Mouse (Mus musculus) intestine, embryonic 15.5 days (tissue): ENCODE results near the gene Pou1f1. TPM values are rescaled to one million over a fixed set of nuclear protein-coding genes. Genes with fewer than 3 reads are reported as not detected.

Experiments
- ATAC-seq: fragments of 200-750 bp; cut with Nextera tagmentation; 2 replicates; pipeline ENCODE4 v1.8.0; 2017; ENCODE audit warnings: moderate TSS enrichment, moderate library complexity
- H3K27ac ChIP-seq: fragments of 300-500 bp; sonication (generic); 2 replicates; pipeline ENCODE4 v1.5.1; 2015; ENCODE audit warnings: mild to moderate bottlenecking, inconsistent platforms
- H3K27me3 ChIP-seq: fragments of 300-500 bp; sonication (generic); replicated peaks from 2 replicates; pipeline ENCODE4 v1.6.1; 2015; ENCODE audit warnings: inconsistent platforms
- H3K36me3 ChIP-seq: fragments of 300-500 bp; sonication (generic); 2 replicates; pipeline ENCODE4 v1.6.1; 2015; ENCODE audit warnings: inconsistent platforms
- H3K4me1 ChIP-seq: fragments of 300-500 bp; sonication (generic); replicated peaks from 2 replicates; pipeline ENCODE4 v1.6.1; 2015; ENCODE audit warnings: inconsistent platforms
- H3K4me2 ChIP-seq: fragments of 300-500 bp; sonication (generic); replicated peaks from 2 replicates; pipeline ENCODE4 v1.6.1; 2015; ENCODE audit warnings: mild to moderate bottlenecking, inconsistent platforms
- H3K4me3 ChIP-seq: fragments of 300-500 bp; sonication (generic); replicated peaks from 2 replicates; pipeline ENCODE4 v1.5.1; 2015; ENCODE audit warnings: inconsistent platforms
- H3K9ac ChIP-seq: fragments of 300-500 bp; sonication (generic); 2 replicates; pipeline ENCODE4 v1.6.1; 2015; ENCODE audit warnings: inconsistent platforms
- H3K9me3 ChIP-seq: fragments of 300-500 bp; sonication (generic); 2 replicates; pipeline ENCODE4 v1.6.1; 2016; ENCODE audit warnings: inconsistent platforms
- WGBS: fragments of 180-500 bp; shearing (Covaris S2); methylation state at CpG from one replicate; pipeline ENCODE4 v1.1.7; 2015; 5-methylcytosine and 5-hydroxymethylcytosine counted together
- polyA plus RNA-seq: library from polyadenylated mRNA; unstranded; fragments of >200 nt; fragmentation: Nextera tagmentation; extraction: Ambion mirVana; gene quantifications from 2 replicates; pipeline ENCODE4 v1.2.1, GENCODE M21; 2015

Pou1f1 gene
- polyA plus RNA-seq: not detected in 2 replicates

DNA sequence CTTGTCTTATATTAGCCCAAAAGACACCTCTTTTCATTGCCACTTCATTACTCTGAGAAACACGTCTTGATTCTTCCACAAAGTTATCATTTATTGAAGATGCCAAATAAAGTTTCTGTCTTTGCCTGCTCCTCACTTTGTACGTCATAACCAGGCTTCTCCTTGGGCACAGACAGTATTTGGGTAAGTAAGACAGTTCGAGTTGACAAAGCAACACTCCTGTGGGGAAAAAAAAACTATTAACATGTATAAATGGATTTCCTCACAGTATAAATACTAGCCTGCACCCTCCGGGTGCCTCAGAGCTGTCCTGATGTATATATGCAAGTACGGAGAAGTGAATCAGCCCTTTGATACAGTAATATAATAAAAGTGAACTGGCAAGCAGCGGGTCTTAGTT, at the start of gene Pou1f1:
Gene Pou1f1 (plus strand): TSS at position 301 of the 400 bp plus-strand sequence.
- Histone ChIP-seq H3K4me3 (no peak within 1 kb of the TSS), H3K36me3 (no peaks in the 10 kb centered on the region), H3K9me3 (no peaks in the 10 kb centered on the region), H3K27me3 (no peaks in the 10 kb centered on the region), H3K4me2 (no peak within 1 kb of the TSS), H3K9ac (no peak within 1 kb of the TSS), H3K4me1 (no peaks in the 10 kb centered on the region), H3K27ac (no peak within 1 kb of the TSS)
- WGBS: 62% methylated on average over 6 of the region's 6 CpGs
- no peak for ATAC-seq

DNA sequence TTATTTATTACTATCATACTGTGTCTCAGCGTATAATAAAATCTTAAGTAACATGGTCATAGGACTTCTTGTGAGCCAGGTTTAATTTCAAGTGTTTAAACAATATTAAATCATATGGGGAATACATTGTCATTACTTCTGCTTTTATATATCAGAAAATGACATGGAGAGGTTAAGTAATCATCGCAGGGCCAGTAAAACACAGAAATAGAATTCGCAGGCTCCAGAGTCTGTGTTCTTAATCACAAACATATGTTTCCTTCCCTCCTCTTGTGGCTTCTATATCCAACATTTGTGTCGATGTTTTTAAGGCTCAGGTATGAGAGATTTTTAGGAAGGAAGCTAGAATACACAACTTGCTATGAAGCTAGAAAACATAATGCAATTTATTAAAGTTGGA, 49.7 kb upstream of the Pou1f1 start:
- H3K27ac ChIP-seq: no peak overlapping the region
- WGBS: 61% methylated on average over 4 of the region's 4 CpGs
- H3K4me2 ChIP-seq: no peak overlapping the region
- no peak overlapping the region for H3K4me3 ChIP-seq
- no peak for ATAC-seq
- no peaks in the 10 kb centered on the region for H3K9me3 ChIP-seq
- no peak overlapping the region for H3K9ac ChIP-seq
- H3K36me3 ChIP-seq: no peaks in the 10 kb centered on the region
- H3K4me1 ChIP-seq: no peaks in the 10 kb centered on the region
- no peaks in the 10 kb centered on the region for H3K27me3 ChIP-seq

DNA sequence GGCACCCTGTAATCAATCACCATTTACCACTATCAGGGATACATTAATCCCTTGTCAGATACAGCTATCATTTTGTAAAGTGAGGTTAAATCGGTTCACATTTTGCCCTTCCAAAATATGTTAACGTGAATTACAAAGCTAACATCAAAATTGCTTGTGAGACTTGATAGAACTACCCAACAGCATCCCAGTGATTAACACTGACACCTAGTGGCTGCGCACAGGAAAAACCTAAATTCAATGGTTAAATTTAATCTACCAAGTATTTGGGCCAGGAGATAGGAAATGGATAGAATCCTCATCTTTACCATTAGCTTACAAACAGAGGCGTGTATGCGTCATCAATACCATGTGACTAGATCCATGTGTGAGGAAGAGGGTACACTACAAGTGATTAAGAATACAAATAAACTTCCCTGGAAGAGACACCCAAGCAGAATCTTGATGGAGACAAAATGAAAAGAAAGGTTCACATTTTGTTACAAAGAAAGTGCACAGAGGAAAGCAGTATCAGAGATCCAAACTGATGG, 47.8 kb upstream of the Pou1f1 start:
- Histone ChIP-seq H3K4me1 (no peaks in the 10 kb centered on the region), H3K9me3 (no peaks in the 10 kb centered on the region), H3K27me3 (no peaks in the 10 kb centered on the region), H3K4me2 (no peak overlapping the region), H3K36me3 (no peaks in the 10 kb centered on the region), H3K27ac (no peak overlapping the region), H3K9ac (no peak overlapping the region), H3K4me3 (no peak overlapping the region)
- no peak for ATAC-seq
- WGBS: 18% methylated on average over 5 of the region's 5 CpGs

DNA sequence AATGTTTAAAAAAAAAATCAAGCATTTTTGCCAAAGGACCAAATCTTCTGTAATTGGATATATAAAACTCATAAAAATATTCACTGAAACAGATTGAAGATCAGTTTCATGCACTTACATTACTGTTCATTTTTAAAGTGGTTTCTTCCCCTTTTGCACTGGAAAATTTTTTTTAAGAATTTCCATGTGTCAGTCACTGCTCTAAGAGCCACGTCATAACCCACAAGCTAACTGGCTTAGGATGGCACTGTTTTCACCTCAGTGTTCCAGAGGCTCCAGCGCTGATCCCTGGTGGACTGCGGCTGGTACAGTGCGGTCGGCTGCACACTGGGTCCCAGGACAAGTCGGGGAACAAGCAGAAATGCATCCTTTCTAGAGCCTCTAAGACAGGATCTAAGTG, 34.6 kb upstream of the Pou1f1 start:
- no peaks in the 10 kb centered on the region for H3K9me3 ChIP-seq
- H3K27me3 ChIP-seq: no peaks in the 10 kb centered on the region
- no peaks in the 10 kb centered on the region for H3K36me3 ChIP-seq
- no peak overlapping the region for H3K27ac ChIP-seq
- WGBS: 83% methylated on average over 6 of the region's 6 CpGs
- H3K4me3 ChIP-seq: no peak overlapping the region
- no peak overlapping the region for H3K4me2 ChIP-seq
- H3K4me1 ChIP-seq: no peaks in the 10 kb centered on the region
- no peak overlapping the region for H3K9ac ChIP-seq
- no peak for ATAC-seq

DNA sequence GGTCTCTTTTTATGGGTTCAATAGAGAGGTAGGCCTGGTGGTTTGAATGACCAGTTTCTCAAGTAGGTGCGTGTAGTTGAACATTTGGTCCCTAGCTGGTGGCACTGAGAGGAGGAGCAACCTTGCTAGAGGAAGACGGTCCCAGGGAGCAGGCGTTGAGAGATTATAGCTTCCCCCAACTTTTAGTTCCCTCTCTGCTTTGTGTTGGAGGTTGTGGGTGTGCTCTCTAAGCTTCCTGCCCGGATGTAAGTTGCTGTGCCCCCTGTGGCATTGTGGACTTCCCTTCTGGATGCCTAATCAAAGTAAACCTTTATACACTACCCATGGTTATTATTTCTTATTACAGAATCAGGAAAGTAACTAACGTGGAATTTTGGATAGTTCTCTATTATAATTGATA, 24.3 kb upstream of the Pou1f1 start:
- Histone ChIP-seq H3K4me3 (no peak overlapping the region), H3K9ac (no peak overlapping the region), H3K9me3 (no peaks in the 10 kb centered on the region), H3K36me3 (no peaks in the 10 kb centered on the region), H3K27ac (no peak overlapping the region), H3K4me1 (no peaks in the 10 kb centered on the region), H3K4me2 (no peak overlapping the region), H3K27me3 (no peaks in the 10 kb centered on the region)
- ATAC-seq: no peak
- WGBS: 76% methylated on average over 5 of the region's 5 CpGs

DNA sequence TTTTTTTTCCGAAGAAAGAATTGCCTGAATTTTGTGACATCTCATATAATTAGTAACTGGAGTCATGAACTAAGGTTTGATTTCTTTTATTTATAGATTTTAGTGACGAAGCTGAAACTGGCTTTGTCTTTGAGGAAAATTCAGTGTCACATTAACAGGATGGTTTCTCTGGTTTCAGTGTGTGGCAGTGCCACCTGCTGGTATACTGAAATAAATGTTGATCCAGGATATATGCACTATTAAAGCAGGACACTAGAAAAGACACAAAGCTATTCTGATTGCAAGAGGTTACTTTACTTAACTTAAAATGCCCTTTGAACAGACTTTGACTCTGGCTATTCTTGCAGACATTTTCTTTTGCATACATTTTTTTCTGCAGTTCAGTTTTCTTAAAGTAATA, 23.3 kb upstream of the Pou1f1 start:
- H3K9me3 ChIP-seq: no peaks in the 10 kb centered on the region
- H3K27ac ChIP-seq: no peak overlapping the region
- H3K27me3 ChIP-seq: no peaks in the 10 kb centered on the region
- no peak for ATAC-seq
- H3K36me3 ChIP-seq: no peaks in the 10 kb centered on the region
- H3K9ac ChIP-seq: no peak overlapping the region
- H3K4me3 ChIP-seq: no peak overlapping the region
- H3K4me1 ChIP-seq: no peaks in the 10 kb centered on the region
- H3K4me2 ChIP-seq: no peak overlapping the region
- WGBS: 41% methylated on average over 2 of the region's 2 CpGs

DNA sequence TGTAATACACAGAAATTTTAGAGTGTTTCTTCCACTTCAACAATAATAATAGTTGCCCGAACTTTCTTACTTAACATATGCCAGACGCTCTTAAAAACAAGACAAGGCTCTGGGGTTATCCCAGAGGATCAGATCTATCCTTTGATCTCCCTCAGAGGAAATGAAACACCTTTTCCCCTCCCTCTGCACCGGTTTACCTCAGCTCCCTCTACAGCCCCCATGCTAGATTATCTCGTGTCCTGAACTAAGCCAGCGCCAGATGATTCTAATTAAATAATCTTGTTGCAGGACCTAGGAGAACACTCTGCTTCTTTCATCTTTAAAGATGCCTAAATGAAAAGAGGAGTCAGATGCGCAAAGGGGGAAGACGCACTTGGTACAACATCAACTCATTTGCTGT, 6.1 kb upstream of the Pou1f1 start:
- WGBS: 67% methylated on average over 7 of the region's 7 CpGs
- H3K4me2 ChIP-seq: no peak overlapping the region
- no peaks in the 10 kb centered on the region for H3K36me3 ChIP-seq
- H3K27me3 ChIP-seq: no peaks in the 10 kb centered on the region
- H3K9me3 ChIP-seq: no peaks in the 10 kb centered on the region
- ATAC-seq: no peak
- no peaks in the 10 kb centered on the region for H3K4me1 ChIP-seq
- H3K9ac ChIP-seq: no peak overlapping the region
- no peak overlapping the region for H3K27ac ChIP-seq
- no peak overlapping the region for H3K4me3 ChIP-seq

DNA sequence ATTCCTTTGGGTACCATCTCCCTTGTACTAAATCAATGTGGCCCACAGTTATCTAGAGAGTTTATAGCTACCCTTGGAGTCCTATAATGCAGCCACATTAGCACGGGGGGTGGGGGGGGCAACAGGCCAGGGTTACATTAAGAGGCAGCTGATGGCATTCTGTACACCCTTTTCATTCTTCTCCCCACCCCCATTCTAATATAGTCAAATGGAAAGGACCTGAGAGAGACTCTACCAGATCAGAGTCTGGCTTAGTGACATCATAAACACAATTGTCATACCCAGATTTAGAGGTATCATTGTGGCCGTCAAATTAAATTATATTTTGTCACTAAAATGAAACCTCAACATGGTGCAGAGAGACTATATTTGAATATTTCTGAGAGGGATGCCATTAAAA, 5.7 kb downstream of the Pou1f1 start:
- Histone ChIP-seq H3K4me3 (no peak overlapping the region), H3K36me3 (no peaks in the 10 kb centered on the region), H3K4me2 (no peak overlapping the region), H3K27ac (no peak overlapping the region), H3K9ac (no peak overlapping the region), H3K4me1 (no peaks in the 10 kb centered on the region), H3K27me3 (no peaks in the 10 kb centered on the region), H3K9me3 (no peaks in the 10 kb centered on the region)
- 81% methylated on average over 2 of the region's 2 CpGs for WGBS
- ATAC-seq: no peak

DNA sequence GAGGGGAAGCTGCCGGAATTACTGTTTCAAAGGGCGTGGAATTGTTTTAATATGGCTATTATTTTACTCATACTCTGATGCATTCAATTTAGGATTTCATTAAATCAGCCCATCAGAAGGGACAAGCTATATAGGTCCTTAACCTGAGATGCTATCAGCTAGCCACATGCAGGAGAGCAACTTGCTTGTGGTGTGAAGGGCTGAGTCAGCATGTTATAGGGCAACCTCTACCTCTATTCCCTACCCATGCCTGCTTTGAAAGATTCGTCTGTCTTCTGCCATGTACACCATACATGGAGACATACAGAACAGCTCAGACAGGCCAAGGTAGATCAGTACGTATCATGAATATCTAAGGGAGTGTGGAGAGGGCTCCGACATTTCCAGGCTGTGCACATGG, 6.4 kb downstream of the Pou1f1 start:
- no peaks in the 10 kb centered on the region for H3K9me3 ChIP-seq
- no peak for ATAC-seq
- H3K36me3 ChIP-seq: no peaks in the 10 kb centered on the region
- H3K9ac ChIP-seq: no peak overlapping the region
- no peak overlapping the region for H3K4me2 ChIP-seq
- no peaks in the 10 kb centered on the region for H3K4me1 ChIP-seq
- no peak overlapping the region for H3K27ac ChIP-seq
- no peak overlapping the region for H3K4me3 ChIP-seq
- 85% methylated on average over 5 of the region's 5 CpGs for WGBS
- no peaks in the 10 kb centered on the region for H3K27me3 ChIP-seq

DNA sequence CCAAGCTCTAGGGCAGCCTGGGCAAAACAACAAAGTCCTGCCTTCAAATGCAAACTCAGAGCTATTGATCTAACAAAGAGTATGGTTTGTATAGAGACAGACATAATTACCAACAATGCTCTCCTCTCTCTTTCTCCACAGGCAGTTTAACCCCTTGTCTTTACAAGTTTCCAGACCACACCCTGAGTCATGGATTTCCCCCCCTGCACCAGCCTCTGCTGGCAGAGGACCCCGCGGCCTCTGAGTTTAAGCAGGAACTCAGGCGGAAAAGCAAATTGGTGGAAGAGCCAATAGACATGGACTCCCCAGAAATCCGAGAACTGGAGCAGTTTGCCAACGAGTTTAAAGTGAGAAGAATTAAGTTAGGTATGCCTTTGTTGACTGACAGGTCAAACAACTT, 9.3 kb downstream of the Pou1f1 start:
- Histone ChIP-seq H3K9me3 (no peaks in the 10 kb centered on the region), H3K36me3 (no peaks in the 10 kb centered on the region), H3K4me2 (no peak overlapping the region), H3K4me1 (no peaks in the 10 kb centered on the region), H3K27ac (no peak overlapping the region), H3K27me3 (no peaks in the 10 kb centered on the region), H3K9ac (no peak overlapping the region), H3K4me3 (no peak overlapping the region)
- 27% methylated on average over 5 of the region's 5 CpGs for WGBS
- ATAC-seq: no peak

DNA sequence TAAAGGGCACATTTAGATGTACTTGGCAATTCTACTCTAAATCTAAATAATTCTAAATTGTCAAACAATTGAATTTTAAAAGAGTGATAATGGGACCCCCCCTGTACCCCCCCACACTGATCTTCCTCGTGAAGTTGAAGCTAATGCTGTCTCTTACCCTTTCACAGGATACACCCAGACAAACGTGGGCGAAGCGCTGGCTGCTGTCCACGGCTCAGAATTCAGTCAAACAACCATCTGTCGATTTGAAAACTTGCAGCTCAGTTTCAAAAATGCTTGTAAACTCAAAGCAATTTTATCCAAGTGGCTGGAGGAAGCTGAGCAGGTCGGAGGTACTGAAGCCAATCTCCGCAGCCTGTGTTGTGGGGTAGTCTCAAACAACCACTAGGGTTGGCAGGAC, 11.4 kb downstream of the Pou1f1 start:
- H3K4me3 ChIP-seq: no peak overlapping the region
- no peak overlapping the region for H3K9ac ChIP-seq
- no peak for ATAC-seq
- H3K27ac ChIP-seq: no peak overlapping the region
- WGBS: 47% methylated on average over 8 of the region's 8 CpGs
- H3K27me3 ChIP-seq: no peaks in the 10 kb centered on the region
- H3K36me3 ChIP-seq: no peaks in the 10 kb centered on the region
- H3K4me1 ChIP-seq: no peaks in the 10 kb centered on the region
- H3K4me2 ChIP-seq: no peak overlapping the region
- H3K9me3 ChIP-seq: no peaks in the 10 kb centered on the region

DNA sequence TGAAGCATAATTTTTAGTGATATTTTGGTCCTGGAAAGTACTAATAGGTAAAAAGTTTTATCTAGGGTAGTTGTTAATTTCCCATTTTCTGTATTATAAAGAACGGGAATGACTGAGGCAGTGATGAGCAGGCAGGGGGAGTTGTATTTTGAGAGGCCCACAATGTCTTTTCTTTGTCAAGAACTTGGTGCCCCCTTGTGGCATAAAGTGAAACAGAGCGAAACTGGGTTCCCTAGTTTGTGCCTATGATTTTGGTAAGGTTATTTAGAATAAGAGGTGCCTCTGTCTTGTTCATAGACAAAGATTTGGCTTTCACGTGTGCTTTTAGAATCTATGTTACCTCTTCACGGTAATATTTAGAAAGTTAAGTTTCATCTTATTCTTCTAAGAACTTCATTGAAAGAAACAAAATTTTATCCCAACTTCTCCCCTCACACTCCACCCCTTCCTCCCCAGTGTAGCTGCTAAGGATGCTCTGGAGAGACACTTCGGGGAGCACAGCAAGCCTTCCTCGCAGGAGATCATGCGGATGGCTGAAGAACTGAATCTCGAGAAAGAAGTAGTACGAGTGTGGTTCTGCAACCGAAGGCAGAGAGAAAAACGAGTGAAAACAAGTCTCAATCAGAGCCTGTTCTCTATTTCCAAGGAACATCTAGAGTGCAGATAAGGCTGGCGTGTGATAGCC, 13.1 kb downstream of the Pou1f1 start:
- WGBS: 32% methylated on average over 12 of the region's 12 CpGs
- no peaks in the 10 kb centered on the region for H3K27me3 ChIP-seq
- H3K27ac ChIP-seq: no peak overlapping the region
- H3K4me2 ChIP-seq: no peak overlapping the region
- ATAC-seq: no peak
- H3K4me1 ChIP-seq: no peaks in the 10 kb centered on the region
- H3K9me3 ChIP-seq: no peaks in the 10 kb centered on the region
- no peaks in the 10 kb centered on the region for H3K36me3 ChIP-seq
- no peak overlapping the region for H3K4me3 ChIP-seq
- no peak overlapping the region for H3K9ac ChIP-seq

DNA sequence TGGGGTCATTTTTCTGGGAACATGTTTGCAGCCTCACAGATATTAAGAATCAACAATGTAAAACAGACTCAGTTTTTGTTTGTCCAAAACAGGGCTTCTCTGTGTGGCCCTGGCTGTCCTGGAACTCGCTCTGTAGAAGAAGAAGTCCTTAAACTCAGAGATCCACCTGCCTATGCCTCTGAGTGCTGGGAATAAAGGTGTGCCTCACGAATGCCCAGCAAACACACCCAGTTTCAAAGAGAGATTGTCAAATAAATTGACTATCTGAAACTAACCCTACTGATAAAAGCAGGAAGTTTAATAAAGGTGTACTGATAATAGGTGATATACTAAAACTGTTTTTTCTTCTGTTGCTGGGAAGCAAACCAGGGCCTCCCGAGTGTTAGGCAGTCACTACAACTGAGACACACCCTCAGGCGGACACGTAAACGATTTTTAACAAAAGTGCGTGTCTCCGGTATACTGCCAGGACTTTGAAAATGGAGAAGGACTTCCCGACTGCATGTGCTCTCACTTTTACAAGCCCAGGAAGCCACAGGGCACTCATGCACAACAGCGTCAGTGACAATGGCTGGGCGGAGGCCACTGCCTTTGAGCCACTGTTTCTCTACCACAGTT, 23.5 kb downstream of the Pou1f1 start:
- Histone ChIP-seq H3K27ac (no peak overlapping the region), H3K9me3 (no peaks in the 10 kb centered on the region), H3K4me1 (no peaks in the 10 kb centered on the region), H3K27me3 (no peaks in the 10 kb centered on the region), H3K4me3 (no peak overlapping the region), H3K36me3 (peaks cover 10% of the 10 kb centered on the region; the same call in 1 of the 2 replicates), H3K4me2 (no peak overlapping the region), H3K9ac (no peak overlapping the region)
- ATAC-seq: peak; percentile 77
- WGBS: 69% methylated on average over 11 of the region's 11 CpGs
